Mouse (Mus musculus): ENCODE data around the gene Eif4a3.

GRCm38 (mm10) chr11:119299391-119300245 is at the start of gene Eif4a3:
- TF ChIP-seq CTCF (IDR thresholded peaks at IDR 0.05; ENCODE audit: extremely low read depth, insufficient read depth, insufficient read length, insufficient replicate concordance) (no peak), POLR2A (IDR thresholded peaks at IDR 0.05; ENCODE audit: low read depth, low read length) (peak; percentile 56)

Measured in spleen, adult 2 months (tissue).